Mouse (Mus musculus) neural tube, embryonic 14.5 days (tissue): ENCODE measurements around the gene Btbd35f6. TPM values are rescaled to one million over a fixed set of nuclear protein-coding genes. Genes with fewer than 3 reads are reported as not detected.
"Not testable (repeated sequence)": the region's sequence is repeated elsewhere in the genome, so short reads cannot be mapped to it uniquely, and the experiment has no call there.

Experiments used
- ATAC-seq: fragments of 200-750 bp; cut with Nextera tagmentation; 2 replicates; pipeline ENCODE4 v1.8.0; 2017; ENCODE audit warnings: low read depth, mild to moderate bottlenecking, moderate TSS enrichment, moderate library complexity
- H3K27ac ChIP-seq: fragments of 300-500 bp; sonication (generic); 2 replicates; pipeline ENCODE4 v1.5.1; 2014; ENCODE audit warnings: low read depth, mild to moderate bottlenecking, control low read depth, low read length, moderate library complexity, mixed read lengths
- H3K27me3 ChIP-seq: fragments of 300-500 bp; sonication (generic); 2 replicates; pipeline ENCODE4 v1.6.1; 2014; ENCODE audit warnings: low read length; ENCODE audit not compliant: control insufficient read depth, insufficient read depth
- H3K36me3 ChIP-seq: fragments of 300-500 bp; sonication (generic); 2 replicates; pipeline ENCODE4 v1.6.1; 2014; ENCODE audit warnings: low read length, mixed read lengths; ENCODE audit not compliant: control insufficient read depth, insufficient read depth
- H3K4me1 ChIP-seq: fragments of 300-500 bp; sonication (generic); 2 replicates; pipeline ENCODE4 v1.6.1; 2014; ENCODE audit warnings: low read length; ENCODE audit not compliant: control insufficient read depth, insufficient read depth
- H3K4me2 ChIP-seq: fragments of 300-500 bp; sonication (generic); 2 replicates; pipeline ENCODE4 v1.6.1; 2014; ENCODE audit warnings: mild to moderate bottlenecking, low read depth, low read length, control low read depth
- H3K4me3 ChIP-seq: fragments of 300-500 bp; sonication (generic); 2 replicates; pipeline ENCODE4 v1.5.1; 2014; ENCODE audit warnings: low read depth, low read length, control low read depth, mixed read lengths
- H3K9ac ChIP-seq: fragments of 300-500 bp; sonication (generic); replicated peaks from 2 replicates; pipeline ENCODE4 v1.6.1; 2014; ENCODE audit warnings: low read depth, mild to moderate bottlenecking, control low read depth, low read length, mixed read lengths
- H3K9me3 ChIP-seq: fragments of 300-500 bp; sonication (generic); 2 replicates; pipeline ENCODE4 v1.6.1; 2016; ENCODE audit warnings: low read length; ENCODE audit not compliant: control insufficient read depth
- WGBS: fragments of 180-500 bp; shearing (Covaris S2); extraction: QIAGEN DNeasy Blood & Tissue Kit; methylation state at CpG from one replicate; pipeline ENCODE4 v1.1.7; 2014; 5-methylcytosine and 5-hydroxymethylcytosine counted together
- polyA plus RNA-seq: library from polyadenylated mRNA; unstranded; fragments of >200 nt; fragmentation: Nextera tagmentation; extraction: Ambion mirVana; gene quantifications from 2 replicates; pipeline ENCODE4 v1.2.1, GENCODE M21; 2014

Gene Btbd35f6
- polyA plus RNA-seq, result not detected in 2 replicates

DNA sequence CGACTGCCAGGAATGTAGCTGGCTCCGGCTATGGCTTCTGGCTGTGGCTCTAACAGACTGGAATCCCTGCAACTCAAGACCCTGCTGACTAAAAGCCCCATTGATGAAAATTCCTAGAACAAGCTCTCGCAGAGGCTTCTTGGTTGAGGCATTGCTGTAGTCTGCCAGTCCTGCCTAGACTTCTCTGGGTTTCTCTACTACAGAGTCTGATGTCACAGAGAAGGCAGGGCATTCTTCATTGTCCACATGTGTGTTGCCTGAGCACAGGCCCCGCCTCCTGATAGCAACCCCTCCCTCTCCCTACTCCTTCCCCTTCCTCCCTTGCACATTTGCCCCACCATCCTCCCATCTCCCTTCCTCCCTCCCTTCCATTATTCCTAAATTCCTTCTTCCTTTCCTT, at the start of gene Btbd35f6:
Btbd35f6 (minus strand) TSS at position 101 of the 400 bp plus-strand sequence.
- H3K27me3 ChIP-seq, H3K27ac ChIP-seq, H3K9ac ChIP-seq, H3K4me3 ChIP-seq, ATAC-seq, H3K4me1 ChIP-seq, H3K9me3 ChIP-seq, H3K36me3 ChIP-seq, H3K4me2 ChIP-seq: not testable (repeated sequence)
- WGBS, result 100% methylated on average over 1 of the region's 4 CpGs

DNA sequence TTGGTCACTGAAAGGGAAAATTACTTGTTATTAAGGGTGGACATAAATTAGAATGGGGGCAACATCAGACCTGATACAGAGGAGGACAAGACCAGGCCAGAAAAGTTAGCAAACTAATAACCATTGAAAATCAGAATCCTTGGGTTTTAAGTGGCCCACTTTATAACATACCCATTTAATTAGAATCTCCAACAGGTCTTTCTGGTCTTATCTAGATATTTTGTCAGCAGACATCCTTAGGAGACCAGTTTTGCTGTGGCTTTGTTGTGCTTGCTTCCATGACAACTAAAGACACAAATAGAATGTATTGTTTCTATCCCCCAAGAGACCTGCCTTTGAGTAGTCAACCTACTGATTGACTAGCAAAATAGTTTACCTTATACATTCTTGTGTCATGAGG, 30.4 kb upstream of the Btbd35f6 start, which contains the start of gene Gm21870:
Gm21870 (minus strand) TSS at position 101 of the 400 bp plus-strand sequence.
- H3K36me3 ChIP-seq, H3K9me3 ChIP-seq, H3K9ac ChIP-seq, H3K4me1 ChIP-seq, ATAC-seq, H3K27ac ChIP-seq, H3K27me3 ChIP-seq, H3K4me2 ChIP-seq, H3K4me3 ChIP-seq: not testable (repeated sequence)

DNA sequence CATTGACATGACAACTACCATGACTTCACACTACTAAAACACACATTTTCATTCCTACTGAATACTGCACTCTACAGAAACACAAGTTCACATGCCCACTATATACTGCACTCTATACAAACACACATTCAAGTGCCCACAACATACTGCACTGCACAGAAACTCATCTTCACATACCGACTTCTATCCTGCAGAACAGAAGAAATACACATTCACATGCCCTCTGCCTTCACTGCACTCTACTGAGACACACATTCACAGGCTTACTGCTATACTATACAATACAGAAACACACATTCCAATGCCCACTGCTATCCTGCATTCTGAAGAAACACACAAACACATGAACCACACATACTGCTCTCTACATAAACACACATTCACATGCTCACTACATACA, 26.1 kb downstream of the Btbd35f6 start:
- H3K36me3 ChIP-seq, ATAC-seq, H3K4me2 ChIP-seq, H3K4me3 ChIP-seq, H3K9ac ChIP-seq, H3K27ac ChIP-seq, H3K27me3 ChIP-seq, H3K4me1 ChIP-seq: not testable (repeated sequence)
- peaks cover 10% of the 10 kb centered on the region for H3K9me3 ChIP-seq
- WGBS, result no CpG with 5 or more reads among the region's 1 CpGs

DNA sequence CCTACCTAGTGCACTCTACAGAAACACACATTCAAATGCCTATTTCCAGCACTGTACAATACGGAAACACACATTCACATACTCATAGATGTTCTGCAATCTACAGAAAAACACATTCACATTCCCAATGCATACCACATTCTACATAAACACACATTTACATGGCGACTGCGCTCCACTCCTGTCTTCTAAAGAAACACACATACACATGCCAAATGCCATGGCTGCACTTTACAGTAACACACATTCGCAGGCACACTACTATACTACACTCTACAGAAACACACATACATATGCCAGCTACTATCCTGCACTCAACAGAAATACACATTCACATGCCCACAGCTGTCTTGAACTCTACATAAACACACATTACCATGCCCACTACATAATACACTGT, 28.1 kb downstream of the Btbd35f6 start:
- H3K9ac ChIP-seq, H3K36me3 ChIP-seq, H3K4me1 ChIP-seq, H3K27me3 ChIP-seq, H3K27ac ChIP-seq, ATAC-seq, H3K4me2 ChIP-seq, H3K4me3 ChIP-seq: not testable (repeated sequence)
- 80% methylated on average over 4 of the region's 4 CpGs for WGBS
- H3K9me3 ChIP-seq, result peaks cover 10% of the 10 kb centered on the region

DNA sequence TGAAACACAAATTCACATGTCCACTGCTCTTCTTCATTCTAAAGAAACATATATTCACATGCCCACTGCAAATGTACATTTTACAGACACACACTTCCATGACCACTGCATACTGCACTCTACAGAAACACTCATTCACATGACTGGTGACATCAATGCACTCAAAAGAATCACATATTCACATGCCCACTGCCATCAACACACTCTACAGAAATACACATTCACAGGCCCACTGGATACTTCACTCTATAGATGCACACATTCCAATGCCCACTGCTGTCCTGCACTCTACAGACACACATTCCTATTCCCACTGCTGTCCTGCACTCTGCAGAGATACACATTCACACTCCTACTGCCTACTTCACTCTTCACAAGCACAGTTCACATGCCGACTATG, 30.0 kb downstream of the Btbd35f6 start:
- not testable (repeated sequence) for H3K4me3 ChIP-seq, H3K36me3 ChIP-seq, H3K4me2 ChIP-seq, H3K27ac ChIP-seq, H3K9ac ChIP-seq, H3K27me3 ChIP-seq, H3K4me1 ChIP-seq, ATAC-seq
- no CpG with 5 or more reads among the region's 1 CpGs for WGBS
- peaks cover 10% of the 10 kb centered on the region for H3K9me3 ChIP-seq

DNA sequence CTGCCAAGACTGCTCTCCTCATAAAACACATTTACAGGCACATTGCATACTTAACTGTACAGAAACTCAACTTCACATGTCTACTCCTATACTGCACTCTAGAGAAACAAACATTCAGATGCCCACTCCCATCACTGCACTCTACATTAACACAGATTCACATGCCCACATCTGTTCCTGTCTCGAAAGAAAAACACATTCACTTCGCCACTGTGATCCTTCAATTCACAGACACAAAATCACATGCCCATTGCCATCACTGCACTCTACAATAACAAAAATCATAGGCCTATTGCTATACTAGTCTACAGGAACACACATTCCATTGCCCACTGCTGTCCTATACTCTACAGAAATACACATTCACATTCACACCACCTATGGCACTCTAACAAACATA, 30.9 kb downstream of the Btbd35f6 start:
- H3K4me2 ChIP-seq, H3K4me3 ChIP-seq, ATAC-seq, H3K9ac ChIP-seq, H3K36me3 ChIP-seq, H3K27me3 ChIP-seq, H3K27ac ChIP-seq, H3K4me1 ChIP-seq: not testable (repeated sequence)
- WGBS, result 87% methylated on average over 2 of the region's 2 CpGs
- peaks cover 10% of the 10 kb centered on the region for H3K9me3 ChIP-seq

Other genes with a start within 250 kb of the Btbd35f6 start
- not detected in 2 replicates for gene Gm21870, start 30.3 kb upstream of the Btbd35f6 start, polyA plus RNA-seq
- not detected in 2 replicates for gene Btbd35f9, start 205.0 kb upstream of the Btbd35f6 start, polyA plus RNA-seq